Mouse (Mus musculus) urinary bladder, postnatal 14 days (tissue): ENCODE data around the gene Tnc.

Experiments used
- DNase-seq: peaks from one replicate; pipeline ENCODE4 v3.0.0; 2021; ENCODE audit warnings: low spot score

The Tnc gene

GRCm38 (mm10) chr4:64025591-64025990 is 21.2 kb downstream of the Tnc start:
- peak; percentile 44 for DNase-seq

- DNase-seq, result no peak
These were observed 22.6 kb downstream of the Tnc start for GRCm38 (mm10) chr4:64024041-64024779.

- no peak for DNase-seq
These were observed 25.8 kb downstream of the Tnc start for GRCm38 (mm10) chr4:64020930-64021589.

GRCm38 (mm10) chr4:64020151-64020550 is 26.7 kb downstream of the Tnc start:
- DNase-seq, result no peak

GRCm38 (mm10) chr4:64011308-64011707 is 35.5 kb downstream of the Tnc start:
- no peak for DNase-seq

GRCm38 (mm10) chr4:64009936-64010335 is 36.9 kb downstream of the Tnc start:
- DNase-seq, result no peak

- DNase-seq, result no peak
These were observed 41.6 kb downstream of the Tnc start for GRCm38 (mm10) chr4:64005198-64005597.

GRCm38 (mm10) chr4:64003677-64004076 is 43.1 kb downstream of the Tnc start:
- DNase-seq, result no peak

GRCm38 (mm10) chr4:64002168-64002567 is 44.6 kb downstream of the Tnc start:
- DNase-seq, result no peak

GRCm38 (mm10) chr4:64000788-64001187 is 46.0 kb downstream of the Tnc start:
- no peak for DNase-seq

- DNase-seq, result no peak
These were observed 46.5 kb downstream of the Tnc start for GRCm38 (mm10) chr4:64000293-64000692.

- DNase-seq, result no peak
These were observed 53.2 kb downstream of the Tnc start for GRCm38 (mm10) chr4:63993462-63994113.

GRCm38 (mm10) chr4:63990216-63990615 is 56.6 kb downstream of the Tnc start:
- DNase-seq, result no peak

- no peak for DNase-seq
These were observed 58.7 kb downstream of the Tnc start for GRCm38 (mm10) chr4:63988090-63988489.

- DNase-seq, result no peak
These were observed 60.2 kb downstream of the Tnc start for GRCm38 (mm10) chr4:63986576-63986975.

GRCm38 (mm10) chr4:63983098-63983445 is 63.7 kb downstream of the Tnc start:
- no peak for DNase-seq

- DNase-seq, result no peak
These were observed 64.3 kb downstream of the Tnc start for GRCm38 (mm10) chr4:63982425-63983097.

GRCm38 (mm10) chr4:63980211-63980794 is 66.5 kb downstream of the Tnc start:
- no peak for DNase-seq

- DNase-seq, result no peak
These were observed 67.2 kb downstream of the Tnc start for GRCm38 (mm10) chr4:63979635-63980034.

- DNase-seq, result no peak
These were observed 74.3 kb downstream of the Tnc start for GRCm38 (mm10) chr4:63972536-63972935.

- DNase-seq, result no peak
These were observed 75.1 kb downstream of the Tnc start for GRCm38 (mm10) chr4:63971762-63972161.

- no peak for DNase-seq
These were observed 75.9 kb downstream of the Tnc start for GRCm38 (mm10) chr4:63970925-63971324.
